Mouse (Mus musculus) embryonic facial prominence, embryonic 11.5 days (tissue): ENCODE results near the gene Dag1. TPM values are rescaled to one million over a fixed set of nuclear protein-coding genes. Genes with fewer than 3 reads are reported as not detected.

Experiments
- ATAC-seq: fragments of 200-750 bp; cut with Nextera tagmentation; replicated peaks from 2 replicates; pipeline ENCODE4 v1.8.0; 2017; ENCODE audit warnings: low read depth; ENCODE audit not compliant: insufficient number of reproducible peaks, low FRiP score, low TSS enrichment
- DNase-seq: peaks from one replicate; pipeline ENCODE4 v3.0.0-alpha.2; 2015; ENCODE audit warnings: low spot score
- H3K27ac ChIP-seq: fragments of 300-500 bp; sonication (generic); replicated peaks from 2 replicates; pipeline ENCODE4 v1.5.1; 2014; ENCODE audit warnings: mild to moderate bottlenecking, low read depth, low read length, control low read depth
- H3K27me3 ChIP-seq: fragments of 300-500 bp; sonication (generic); 2 replicates; pipeline ENCODE4 v1.6.1; 2014; ENCODE audit warnings: mild to moderate bottlenecking, low read length, moderate library complexity, mixed read lengths; ENCODE audit not compliant: control insufficient read depth, insufficient read depth
- H3K36me3 ChIP-seq: fragments of 300-500 bp; sonication (generic); replicated peaks from 2 replicates; pipeline ENCODE4 v1.6.1; 2014; ENCODE audit warnings: low read depth, mild to moderate bottlenecking, low read length, moderate library complexity, mixed read lengths; ENCODE audit not compliant: control insufficient read depth, insufficient read depth
- H3K4me1 ChIP-seq: fragments of 300-500 bp; sonication (generic); 2 replicates; pipeline ENCODE4 v1.6.1; 2014; ENCODE audit warnings: low read length, mixed read lengths; ENCODE audit not compliant: control insufficient read depth, insufficient read depth
- H3K4me2 ChIP-seq: fragments of 300-500 bp; sonication (generic); 2 replicates; pipeline ENCODE4 v1.6.1; 2014; ENCODE audit warnings: low read depth, mild to moderate bottlenecking, control low read depth, low read length, moderate library complexity
- H3K4me3 ChIP-seq: fragments of 300-500 bp; sonication (generic); 2 replicates; pipeline ENCODE4 v1.5.1; 2014; ENCODE audit warnings: low read depth, low read length, control low read depth
- H3K9ac ChIP-seq: fragments of 300-500 bp; sonication (generic); replicated peaks from 2 replicates; pipeline ENCODE4 v1.6.1; 2014; ENCODE audit warnings: mild to moderate bottlenecking, control low read depth, low read length
- H3K9me3 ChIP-seq: fragments of 300-500 bp; sonication (generic); replicated peaks from 2 replicates; pipeline ENCODE4 v1.6.1; 2016; ENCODE audit warnings: mild to moderate bottlenecking, low read length, inconsistent platforms, mixed read lengths; ENCODE audit not compliant: control insufficient read depth
- WGBS: fragments of 180-500 bp; shearing (Covaris S2); extraction: QIAGEN DNeasy Blood & Tissue Kit; methylation state at CpG from one replicate; pipeline ENCODE4 v1.1.7; 2014; 5-methylcytosine and 5-hydroxymethylcytosine counted together
- polyA plus RNA-seq: library from polyadenylated mRNA; unstranded; fragments of >200 nt; fragmentation: Nextera tagmentation; extraction: Ambion mirVana; gene quantifications from 2 replicates; pipeline ENCODE4 v1.2.1, GENCODE M21; 2014

Gene Dag1
- polyA plus RNA-seq, 1 experiment from 2014 or later, result 44.5 TPM

- 88% methylated on average over 2 of the region's 2 CpGs for WGBS
- no peak for ATAC-seq
- Histone ChIP-seq H3K36me3 (no peaks in the 10 kb centered on the region), H3K4me3 (no peak overlapping the region), H3K4me1 (no peaks in the 10 kb centered on the region), H3K27me3 (no peaks in the 10 kb centered on the region), H3K9me3 (no peaks in the 10 kb centered on the region), H3K9ac (no peak overlapping the region), H3K27ac (no peak overlapping the region), H3K4me2 (no peak overlapping the region)
- no peak for DNase-seq
Observed at GRCm38 (mm10) chr9:108234682-108235081, 29.1 kb downstream of the Dag1 start.

- Histone ChIP-seq H3K36me3 (no peaks in the 10 kb centered on the region), H3K9me3 (no peaks in the 10 kb centered on the region), H3K4me1 (no peaks in the 10 kb centered on the region), H3K9ac (no peak overlapping the region), H3K4me2 (no peak overlapping the region), H3K27me3 (no peaks in the 10 kb centered on the region), H3K4me3 (no peak overlapping the region), H3K27ac (no peak overlapping the region)
- no peak for ATAC-seq
- DNase-seq, result no peak
- 88% methylated on average over 2 of the region's 2 CpGs for WGBS
Observed at GRCm38 (mm10) chr9:108232908-108233307, 30.9 kb downstream of the Dag1 start.

- 48% methylated on average over 2 of the region's 2 CpGs for WGBS
- Histone ChIP-seq H3K9ac (no peak overlapping the region), H3K4me1 (no peaks in the 10 kb centered on the region), H3K4me3 (no peak overlapping the region), H3K9me3 (no peaks in the 10 kb centered on the region), H3K27ac (no peak overlapping the region), H3K4me2 (no peak overlapping the region), H3K27me3 (no peaks in the 10 kb centered on the region), H3K36me3 (no peaks in the 10 kb centered on the region)
- DNase-seq (no peak), ATAC-seq (no peak)
Observed at GRCm38 (mm10) chr9:108227911-108228649, 35.7 kb downstream of the Dag1 start.

GRCm38 (mm10) chr9:108225166-108225565 lies 38.6 kb downstream of the Dag1 start:
- Histone ChIP-seq H3K4me3 (no peak overlapping the region), H3K27ac (no peak overlapping the region), H3K9ac (no peak overlapping the region), H3K9me3 (no peaks in the 10 kb centered on the region), H3K4me1 (no peaks in the 10 kb centered on the region), H3K27me3 (no peaks in the 10 kb centered on the region), H3K36me3 (no peaks in the 10 kb centered on the region), H3K4me2 (no peak overlapping the region)
- ATAC-seq, result no peak
- DNase-seq, result no peak
- 80% methylated on average over 2 of the region's 2 CpGs for WGBS

GRCm38 (mm10) chr9:108223633-108224032 lies 40.1 kb downstream of the Dag1 start:
- 84% methylated on average over 1 of the region's 1 CpGs for WGBS
- no peak for ATAC-seq

GRCm38 (mm10) chr9:108221566-108221965 lies 42.2 kb downstream of the Dag1 start:
- no peaks in the 10 kb centered on the region for H3K36me3 ChIP-seq
- DNase-seq (no peak), ATAC-seq (no peak)
- no peak overlapping the region for H3K27ac ChIP-seq
- no peak overlapping the region for H3K4me2 ChIP-seq
- no peak overlapping the region for H3K4me3 ChIP-seq
- 90% methylated on average over 3 of the region's 3 CpGs for WGBS
- H3K4me1 ChIP-seq, result no peaks in the 10 kb centered on the region
- no peaks in the 10 kb centered on the region for H3K27me3 ChIP-seq
- H3K9ac ChIP-seq, result no peak overlapping the region
- no peaks in the 10 kb centered on the region for H3K9me3 ChIP-seq

More at GRCm38 (mm10) chr9:108223633-108224032, 40.1 kb downstream of the Dag1 start:
- DNase-seq, result no peak
- Histone ChIP-seq H3K27ac (no peak overlapping the region), H3K4me2 (no peak overlapping the region), H3K9me3 (no peaks in the 10 kb centered on the region), H3K27me3 (no peaks in the 10 kb centered on the region), H3K36me3 (no peaks in the 10 kb centered on the region), H3K4me1 (no peaks in the 10 kb centered on the region), H3K4me3 (no peak overlapping the region), H3K9ac (no peak overlapping the region)

- no peaks in the 10 kb centered on the region for H3K4me1 ChIP-seq
- H3K4me3 ChIP-seq, result no peak overlapping the region
- H3K9ac ChIP-seq, result no peak overlapping the region
- 89% methylated on average over 1 of the region's 1 CpGs for WGBS
- H3K4me2 ChIP-seq, result no peak overlapping the region
- no peak overlapping the region for H3K27ac ChIP-seq
- H3K27me3 ChIP-seq, result no peaks in the 10 kb centered on the region
- DNase-seq, result no peak
- no peaks in the 10 kb centered on the region for H3K36me3 ChIP-seq
- ATAC-seq, result no peak
- H3K9me3 ChIP-seq, result no peaks in the 10 kb centered on the region
Observed at GRCm38 (mm10) chr9:108220380-108220774, 43.4 kb downstream of the Dag1 start.

GRCm38 (mm10) chr9:108219766-108220379 lies 43.9 kb downstream of the Dag1 start:
- ATAC-seq, result no peak
- no peak overlapping the region for H3K4me3 ChIP-seq
- no peak for DNase-seq
- H3K36me3 ChIP-seq, result no peaks in the 10 kb centered on the region
- no peaks in the 10 kb centered on the region for H3K27me3 ChIP-seq
- no peak overlapping the region for H3K4me2 ChIP-seq
- WGBS, result 87% methylated on average over 12 of the region's 12 CpGs
- H3K27ac ChIP-seq, result no peak overlapping the region
- H3K9ac ChIP-seq, result no peak overlapping the region
- H3K9me3 ChIP-seq, result no peaks in the 10 kb centered on the region
- H3K4me1 ChIP-seq, result no peaks in the 10 kb centered on the region
